Mouse (Mus musculus) myocyte (in vitro differentiated cells): ENCODE results near the gene Cela3a. TPM values are rescaled to one million over a fixed set of nuclear protein-coding genes. Genes with fewer than 3 reads are reported as not detected.
A peak's percentile ranks its signal among the peaks of the same experiment; 100 is the strongest.

Experiments used
- H3K27me3 ChIP-seq: one replicate; pipeline ENCODE4 v1.6.1; 2011; ENCODE audit not compliant: control insufficient read depth, insufficient read depth, insufficient read length
- H3K36me3 ChIP-seq: one replicate; pipeline ENCODE4 v1.6.1; 2011; ENCODE audit not compliant: control insufficient read depth, insufficient read depth
- H3K4me2 ChIP-seq: one replicate; pipeline ENCODE4 v1.6.1; 2011; ENCODE audit warnings: low read depth, control low read depth
- H3K4me3 ChIP-seq: one replicate; pipeline ENCODE4 v1.5.1; 2011; ENCODE audit warnings: mild to moderate bottlenecking, control low read depth, moderate library complexity
- H3K79me2 ChIP-seq: one replicate; pipeline ENCODE4 v1.6.1; 2011; ENCODE audit not compliant: control insufficient read depth, insufficient read depth
- H3ac ChIP-seq: one replicate; pipeline ENCODE4 v1.6.1; 2011; ENCODE audit not compliant: control insufficient read depth, insufficient read length
- CEBPB ChIP-seq: IDR thresholded peaks from 2 replicates; pipeline ENCODE4 v1.6.1; 2011; ENCODE audit warnings: mild to moderate bottlenecking, moderate library complexity; ENCODE audit not compliant: poor library complexity, insufficient read depth, severe bottlenecking
- E2F4 ChIP-seq: IDR thresholded peaks from one replicate; pipeline ENCODE4 v1.6.1; 2011; ENCODE audit warnings: mild to moderate bottlenecking, control low read depth, moderate library complexity; ENCODE audit not compliant: insufficient read depth
- MAX ChIP-seq: IDR thresholded peaks from one replicate; pipeline ENCODE4 v1.6.1; 2011; ENCODE audit warnings: low read depth, mild to moderate bottlenecking, control low read depth
- MYOD1 ChIP-seq, 3 experiments: IDR thresholded peaks; one replicate each; pipeline ENCODE4 v1.6.1; 2011; ENCODE audit warnings: control low read depth in 2 of 3, low read depth in 2 of 3, mild to moderate bottlenecking in 2 of 3, moderate library complexity in 1 of 3; ENCODE audit not compliant: insufficient read length in 2 of 3, control insufficient read depth in 1 of 3
- MYOG ChIP-seq, 3 experiments: IDR thresholded peaks; one replicate each; pipeline ENCODE4 v1.6.1; 2011; ENCODE audit warnings: control low read depth in 2 of 3, low read depth in 2 of 3, mild to moderate bottlenecking in 2 of 3; ENCODE audit not compliant: insufficient read length in 2 of 3, control insufficient read depth in 1 of 3, insufficient read depth in 1 of 3
- POLR2A ChIP-seq: IDR thresholded peaks from one replicate; pipeline ENCODE4 v1.6.1; 2011; ENCODE audit warnings: low read depth, mild to moderate bottlenecking, control low read depth, moderate library complexity; ENCODE audit not compliant: insufficient read length
- POLR2AphosphoS2 ChIP-seq: IDR thresholded peaks from one replicate; pipeline ENCODE4 v1.6.1; 2011; ENCODE audit warnings: low read depth, control low read depth; ENCODE audit not compliant: insufficient read length
- REST ChIP-seq: IDR thresholded peaks from one replicate; pipeline ENCODE4 v1.6.1; 2011; ENCODE audit warnings: mild to moderate bottlenecking, control low read depth, moderate library complexity; ENCODE audit not compliant: insufficient read depth, insufficient read length
- SRF ChIP-seq: IDR thresholded peaks from one replicate; pipeline ENCODE4 v1.6.1; 2011; ENCODE audit warnings: low read depth; ENCODE audit not compliant: control insufficient read depth, insufficient read length
- TCF12 ChIP-seq: IDR thresholded peaks from one replicate; pipeline ENCODE4 v1.6.1; 2011; ENCODE audit warnings: mild to moderate bottlenecking, control low read depth; ENCODE audit not compliant: poor library complexity, insufficient read depth, severe bottlenecking
- TCF3 ChIP-seq: IDR thresholded peaks from one replicate; pipeline ENCODE4 v1.6.1; 2011; ENCODE audit warnings: low read depth, control low read depth; ENCODE audit not compliant: insufficient read length
- USF1 ChIP-seq: IDR thresholded peaks from one replicate; pipeline ENCODE4 v1.6.1; 2011; ENCODE audit warnings: low read depth, mild to moderate bottlenecking, control low read depth, moderate library complexity
- polyA plus RNA-seq: library from polyadenylated mRNA; unstranded; fragments of >200 nt; fragmentation: generic; extraction: Trizol; gene quantifications from one replicate; pipeline ENCODE4 v1.2.1, GENCODE M21; 2012; ENCODE audit warnings: missing spikeins

The Cela3a gene
- polyA plus RNA-seq, 1 experiment = 0.14 TPM

- H3K4me3 ChIP-seq = no peak overlapping the region
- H3K36me3 ChIP-seq = no peaks in the 10 kb centered on the region
- no peaks in the 10 kb centered on the region for H3K79me2 ChIP-seq
- TF ChIP-seq CEBPB (no peak), POLR2A (no peak), MYOG (IDR thresholded peaks at IDR 0.05; ENCODE audit: control insufficient read depth in 1 of 3, insufficient read depth in 1 of 3, insufficient read length in 2 of 3, low read depth in 2 of 3) (no peak), MYOD1 (IDR thresholded peaks at IDR 0.05; ENCODE audit: control insufficient read depth in 1 of 3, insufficient read length in 2 of 3, low read depth in 2 of 3) (no peak), SRF (no peak), TCF3 (no peak), POLR2AphosphoS2 (no peak), REST (no peak), MAX (no peak), E2F4 (no peak), TCF12 (no peak), USF1 (no peak)
- no peak overlapping the region for H3K4me2 ChIP-seq
- H3ac ChIP-seq = no peak overlapping the region
- H3K27me3 ChIP-seq = no peaks in the 10 kb centered on the region
Observed at GRCm38 (mm10) chr4:137369954-137370750, 39.4 kb downstream of the Cela3a start.

- H3K4me2 ChIP-seq = peak overlapping the region; percentile 96
- no peaks in the 10 kb centered on the region for H3K27me3 ChIP-seq
- H3K36me3 ChIP-seq = no peaks in the 10 kb centered on the region
- H3K79me2 ChIP-seq = no peaks in the 10 kb centered on the region
- TF ChIP-seq E2F4 (no peak), CEBPB (no peak), USF1 (no peak), MYOG (IDR thresholded peaks at IDR 0.05; ENCODE audit: control insufficient read depth in 1 of 3, insufficient read depth in 1 of 3, insufficient read length in 2 of 3, low read depth in 2 of 3) (no peak), POLR2A (no peak), REST (no peak), TCF3 (no peak), TCF12 (no peak), SRF (no peak), POLR2AphosphoS2 (no peak), MYOD1 (IDR thresholded peaks at IDR 0.05; ENCODE audit: control insufficient read depth in 1 of 3, insufficient read length in 2 of 3, low read depth in 2 of 3) (no peak), MAX (no peak)
- no peak overlapping the region for H3K4me3 ChIP-seq
- H3ac ChIP-seq = no peak overlapping the region
Observed at GRCm38 (mm10) chr4:137368198-137368597, 41.4 kb downstream of the Cela3a start.

GRCm38 (mm10) chr4:137367275-137368088, 42.1 kb downstream of the Cela3a start:
- Histone ChIP-seq H3K4me2 (peak overlapping the region; percentile 96), H3K36me3 (no peaks in the 10 kb centered on the region), H3K79me2 (no peaks in the 10 kb centered on the region), H3ac (no peak overlapping the region), H3K4me3 (no peak overlapping the region), H3K27me3 (no peaks in the 10 kb centered on the region)
- TF ChIP-seq E2F4 (no peak), SRF (no peak), MYOD1 (IDR thresholded peaks at IDR 0.05; ENCODE audit: control insufficient read depth in 1 of 3, insufficient read length in 2 of 3, low read depth in 2 of 3) (peak; percentile 14 to 59 (median 15)), POLR2AphosphoS2 (no peak), TCF3 (no peak), MAX (no peak), CEBPB (peak; percentile 84), MYOG (IDR thresholded peaks at IDR 0.05; ENCODE audit: control insufficient read depth in 1 of 3, insufficient read depth in 1 of 3, insufficient read length in 2 of 3, low read depth in 2 of 3) (peak in 2 of 3 experiments; percentile 35 to 56), TCF12 (peak; percentile 16)

DNA sequence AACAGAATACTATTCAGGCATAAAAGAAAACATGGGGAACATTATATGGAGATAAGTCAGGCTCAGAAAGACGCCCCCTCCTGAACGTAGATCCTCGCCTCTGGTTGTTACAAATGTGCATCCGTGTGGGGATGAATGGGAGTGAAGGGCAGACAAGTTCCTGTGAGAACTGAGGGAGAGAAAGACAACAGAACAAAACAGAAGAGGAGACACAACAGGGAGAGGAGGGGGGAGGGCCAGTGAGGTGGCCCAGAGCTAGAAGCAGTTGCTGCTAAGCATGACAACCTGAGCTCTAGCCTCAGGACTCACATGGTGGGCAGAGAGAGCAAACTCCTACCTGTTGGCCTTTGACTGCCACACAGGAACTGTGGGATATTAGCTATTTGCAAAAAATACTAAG, 43.5 kb downstream of the Cela3a start:
- Histone ChIP-seq H3K4me2 (no peak overlapping the region), H3K79me2 (no peaks in the 10 kb centered on the region), H3K4me3 (no peak overlapping the region), H3ac (no peak overlapping the region), H3K27me3 (no peaks in the 10 kb centered on the region), H3K36me3 (no peaks in the 10 kb centered on the region)
- TF ChIP-seq E2F4 = no peak
